Mouse (Mus musculus) kidney, adult 2 months (tissue): Measurements from ENCODE around the gene Minos1.
A peak's percentile ranks its signal among the peaks of the same experiment; 100 is the strongest.

Source experiments
- CTCF ChIP-seq: fragments of 200-500 bp; conservative IDR thresholded peaks from 2 replicates; pipeline ENCODE4 v1.5.1; 2011; ENCODE audit warnings: low read depth, mild to moderate bottlenecking, control low read depth, low read length, moderate library complexity, mixed read lengths; ENCODE audit not compliant: insufficient read depth, insufficient read length
- POLR2A ChIP-seq: fragments of 200-500 bp; IDR thresholded peaks from one replicate; pipeline ENCODE4 v1.6.1; 2011; ENCODE audit warnings: low read depth, low read length, control low read depth

- TF ChIP-seq CTCF (peak; percentile 50), POLR2A (no peak)
Measured at GRCm38 (mm10) chr4:139145156-139145555, 14.2 kb upstream of the Minos1 start.
